Mouse (Mus musculus): ENCODE results near the gene Bcar1. TPM values are rescaled to one million over a fixed set of nuclear protein-coding genes. Genes with fewer than 3 reads are reported as not detected.
A peak's percentile ranks its signal among the peaks of the same experiment; 100 is the strongest.

Gene Bcar1
- 49.9 and 50.0 TPM in 2 replicates for polyA plus RNA-seq (2015; fragmentation: Nextera tagmentation; extraction: Ambion mirVana)

- no peaks in the 10 kb centered on the region for H3K27me3 ChIP-seq
Measured at GRCm38 (mm10) chr8:111743792-111744696, at the start of gene Bcar1. Gene Bcar1, minus strand, starts transcription at chr8:111743809.

DNA sequence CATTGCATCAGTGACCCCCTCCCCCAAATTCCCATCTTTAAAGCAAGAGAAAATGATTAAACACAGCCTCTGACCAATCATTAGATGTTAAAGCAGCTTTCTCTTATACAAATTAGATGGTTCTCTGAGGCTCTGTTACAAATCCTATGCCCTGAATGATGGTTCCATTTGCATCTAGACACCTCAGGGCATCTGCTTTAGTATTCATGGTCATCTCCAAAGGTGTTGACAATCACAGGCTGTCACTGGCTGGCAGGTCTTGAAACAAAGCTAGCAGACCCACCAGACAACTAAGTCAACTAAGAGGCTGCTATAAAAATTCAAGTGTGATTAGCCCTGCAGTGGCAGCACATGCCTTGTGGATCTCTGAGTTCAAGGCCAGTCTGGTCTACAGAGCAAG, 46.0 kb upstream of the Bcar1 start:
- Histone ChIP-seq H3K4me1 (peaks cover 42% of the 10 kb centered on the region), H3K9ac (no peak overlapping the region), H3K27me3 (no peaks in the 10 kb centered on the region), H3K4me3 (no peak overlapping the region), H3K4me2 (no peak overlapping the region), H3K36me3 (ENCODE audit: poor library complexity, severe bottlenecking) (peaks cover 7% of the 10 kb centered on the region; the same call in 1 of the 2 replicates), H3K9me3 (replicated peaks) (no peaks in the 10 kb centered on the region), H3K27ac (peak overlapping the region; percentile 40)
- ATAC-seq, result no peak

More at GRCm38 (mm10) chr8:111743792-111744696, at the start of gene Bcar1:
- peaks cover 64% of the 10 kb centered on the region for H3K4me1 ChIP-seq
- H3K4me3 ChIP-seq, result peak within 1 kb of the TSS; percentile 74
- no peaks in the 10 kb centered on the region for H3K36me3 ChIP-seq (ENCODE audit: poor library complexity, severe bottlenecking)
- no peaks in the 10 kb centered on the region for H3K9me3 ChIP-seq (replicated peaks)
- 12% methylated on average over 26 of the region's 40 CpGs for WGBS
- peak within 1 kb of the TSS; percentile 75 for H3K4me2 ChIP-seq
- H3K9ac ChIP-seq, result peak within 1 kb of the TSS; percentile 98
- H3K27ac ChIP-seq, result peak within 1 kb of the TSS; percentile 84
- peak; percentile 57 for ATAC-seq

GRCm38 (mm10) chr8:111789200-111789599, 45.6 kb upstream of the Bcar1 start:
- H3K4me1 ChIP-seq, result peaks cover 42% of the 10 kb centered on the region
- no peaks in the 10 kb centered on the region for H3K9me3 ChIP-seq (replicated peaks)
- H3K27me3 ChIP-seq, result no peaks in the 10 kb centered on the region
- H3K4me3 ChIP-seq, result no peak overlapping the region
- no peak overlapping the region for H3K9ac ChIP-seq
- WGBS, result 15% methylated on average over 4 of the region's 4 CpGs
- ATAC-seq, result no peak
- peaks cover 5% of the 10 kb centered on the region; the same call in 1 of the 2 replicates for H3K36me3 ChIP-seq (ENCODE audit: poor library complexity, severe bottlenecking)
- H3K4me2 ChIP-seq, result no peak overlapping the region
- H3K27ac ChIP-seq, result peak overlapping the region; percentile 31

DNA sequence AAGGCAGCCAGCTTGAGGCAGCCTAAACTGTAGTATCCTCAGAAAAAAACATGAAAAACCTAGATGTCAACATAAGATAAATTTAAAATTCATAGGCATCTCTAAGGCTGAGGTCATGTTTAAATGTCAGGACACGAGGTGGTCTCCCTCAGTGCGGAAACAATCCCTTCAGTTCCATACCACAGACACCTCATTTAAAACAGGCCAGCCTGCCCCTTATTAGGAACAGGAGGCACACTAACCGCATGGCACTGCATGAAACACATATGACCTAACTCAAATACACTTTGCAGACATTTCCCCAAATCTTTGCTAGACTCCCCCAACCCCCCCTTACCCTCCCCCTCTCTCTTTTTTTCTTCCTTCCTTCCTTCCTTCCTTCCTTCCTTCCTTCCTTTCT, 44.9 kb upstream of the Bcar1 start:
- Histone ChIP-seq H3K9me3 (replicated peaks) (no peaks in the 10 kb centered on the region), H3K4me2 (no peak overlapping the region), H3K36me3 (ENCODE audit: poor library complexity, severe bottlenecking) (peaks cover 2% of the 10 kb centered on the region; the same call in 1 of the 2 replicates), H3K4me1 (peaks cover 40% of the 10 kb centered on the region), H3K27ac (no peak overlapping the region; the same call in 1 of the 2 replicates), H3K27me3 (no peaks in the 10 kb centered on the region), H3K9ac (no peak overlapping the region), H3K4me3 (no peak overlapping the region)
- ATAC-seq, result no peak
- WGBS, result 53% methylated on average over 3 of the region's 3 CpGs

DNA sequence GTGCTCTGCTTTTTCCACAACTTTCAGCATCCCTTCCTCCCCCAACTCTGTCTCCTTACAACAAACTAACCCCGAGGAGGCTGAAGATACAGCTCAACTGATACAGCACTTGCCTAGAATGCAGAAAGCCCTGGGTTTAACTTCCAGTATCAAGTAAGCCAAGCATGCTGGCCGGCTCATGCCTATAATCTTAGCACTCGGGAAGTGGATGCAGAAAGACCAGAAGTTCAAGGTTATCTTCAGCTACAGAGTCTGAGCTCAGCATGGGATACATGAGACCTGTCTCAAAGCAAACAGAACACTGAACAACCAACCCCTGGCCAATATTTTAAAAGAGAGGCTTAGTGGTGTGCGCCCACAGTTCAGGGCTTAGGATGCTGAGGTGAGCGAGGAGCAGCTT, 44.5 kb upstream of the Bcar1 start:
- no peak for ATAC-seq
- WGBS, result 66% methylated on average over 5 of the region's 5 CpGs
- Histone ChIP-seq H3K27me3 (no peaks in the 10 kb centered on the region), H3K27ac (peak overlapping the region; percentile 37), H3K9ac (no peak overlapping the region), H3K9me3 (replicated peaks) (no peaks in the 10 kb centered on the region), H3K4me1 (peaks cover 40% of the 10 kb centered on the region), H3K36me3 (ENCODE audit: poor library complexity, severe bottlenecking) (peaks cover 2% of the 10 kb centered on the region; the same call in 1 of the 2 replicates), H3K4me2 (0 out of 2 replicates have a peak overlapping the region, but pooled peaks have one; percentile 29), H3K4me3 (no peak overlapping the region)

DNA sequence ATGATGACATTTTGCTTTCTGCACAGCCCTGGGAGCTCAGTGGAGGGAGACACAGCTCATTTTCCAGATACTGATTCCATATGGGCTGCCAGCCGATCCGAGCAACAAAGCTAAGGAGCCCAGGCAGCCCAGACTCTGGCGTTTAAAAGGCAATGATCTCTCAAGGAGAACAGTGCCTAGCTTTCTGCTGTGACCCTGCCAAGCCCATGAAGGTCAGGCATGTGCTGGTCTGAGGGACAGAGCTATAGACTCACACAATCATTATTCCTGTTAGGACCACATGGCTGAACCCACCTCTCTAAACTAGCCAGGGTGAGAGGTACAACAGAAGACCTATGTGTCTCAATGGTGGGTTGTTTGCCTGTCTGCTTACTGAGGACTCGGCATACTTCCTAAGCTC, 44.1 kb upstream of the Bcar1 start:
- Histone ChIP-seq H3K36me3 (ENCODE audit: poor library complexity, severe bottlenecking) (peaks cover 2% of the 10 kb centered on the region; the same call in 1 of the 2 replicates), H3K27ac (peak overlapping the region; percentile 37), H3K27me3 (no peaks in the 10 kb centered on the region), H3K9me3 (replicated peaks) (no peaks in the 10 kb centered on the region), H3K4me1 (peaks cover 41% of the 10 kb centered on the region), H3K4me2 (peak overlapping the region; percentile 29), H3K9ac (peak overlapping the region; percentile 27; the same call in 1 of the 2 replicates), H3K4me3 (no peak overlapping the region)
- WGBS, result 18% methylated on average over 4 of the region's 4 CpGs
- peak; percentile 51 for ATAC-seq

GRCm38 (mm10) chr8:111786701-111787588, 43.3 kb upstream of the Bcar1 start:
- Histone ChIP-seq H3K27ac (peak overlapping the region; percentile 37), H3K9me3 (replicated peaks) (no peaks in the 10 kb centered on the region), H3K36me3 (ENCODE audit: poor library complexity, severe bottlenecking) (peaks cover 2% of the 10 kb centered on the region; the same call in 1 of the 2 replicates), H3K9ac (peak overlapping the region; percentile 27; the same call in 1 of the 2 replicates), H3K4me1 (peaks cover 43% of the 10 kb centered on the region), H3K27me3 (no peaks in the 10 kb centered on the region), H3K4me3 (no peak overlapping the region), H3K4me2 (peak overlapping the region; percentile 29)
- 26% methylated on average over 13 of the region's 13 CpGs for WGBS
- peak; percentile 30; the same call in 1 of the 2 replicates for ATAC-seq

GRCm38 (mm10) chr8:111786116-111786515, 42.5 kb upstream of the Bcar1 start:
- Histone ChIP-seq H3K27ac (no peak overlapping the region), H3K9ac (no peak overlapping the region), H3K27me3 (no peaks in the 10 kb centered on the region), H3K4me2 (no peak overlapping the region), H3K9me3 (replicated peaks) (no peaks in the 10 kb centered on the region), H3K36me3 (ENCODE audit: poor library complexity, severe bottlenecking) (peaks cover under 1% of the 10 kb centered on the region; the same call in 1 of the 2 replicates), H3K4me1 (peaks cover 43% of the 10 kb centered on the region), H3K4me3 (no peak overlapping the region)
- no peak for ATAC-seq
- 91% methylated on average over 2 of the region's 2 CpGs for WGBS

- Histone ChIP-seq H3K4me2 (no peak overlapping the region), H3K9ac (no peak overlapping the region), H3K36me3 (ENCODE audit: poor library complexity, severe bottlenecking) (no peaks in the 10 kb centered on the region), H3K27ac (peak overlapping the region; percentile 4; the same call in 1 of the 2 replicates), H3K4me3 (no peak overlapping the region), H3K27me3 (no peaks in the 10 kb centered on the region), H3K4me1 (peaks cover 43% of the 10 kb centered on the region), H3K9me3 (replicated peaks) (no peaks in the 10 kb centered on the region)
- 60% methylated on average over 9 of the region's 9 CpGs for WGBS
- ATAC-seq, result no peak
Measured at GRCm38 (mm10) chr8:111782671-111783394, 39.2 kb upstream of the Bcar1 start.

GRCm38 (mm10) chr8:111782161-111782560, 38.6 kb upstream of the Bcar1 start:
- 81% methylated on average over 2 of the region's 2 CpGs for WGBS
- Histone ChIP-seq H3K27me3 (no peaks in the 10 kb centered on the region), H3K36me3 (ENCODE audit: poor library complexity, severe bottlenecking) (no peaks in the 10 kb centered on the region), H3K4me2 (no peak overlapping the region), H3K9me3 (replicated peaks) (no peaks in the 10 kb centered on the region), H3K27ac (no peak overlapping the region), H3K4me3 (no peak overlapping the region), H3K4me1 (peaks cover 38% of the 10 kb centered on the region), H3K9ac (no peak overlapping the region)
- no peak for ATAC-seq

GRCm38 (mm10) chr8:111780697-111781424, 37.3 kb upstream of the Bcar1 start:
- H3K4me3 ChIP-seq, result no peak overlapping the region
- peaks cover 30% of the 10 kb centered on the region for H3K4me1 ChIP-seq
- H3K4me2 ChIP-seq, result no peak overlapping the region
- ATAC-seq, result no peak
- H3K9ac ChIP-seq, result no peak overlapping the region
- 86% methylated on average over 10 of the region's 10 CpGs for WGBS
- no peak overlapping the region for H3K27ac ChIP-seq
- H3K9me3 ChIP-seq (replicated peaks), result no peaks in the 10 kb centered on the region
- no peaks in the 10 kb centered on the region for H3K27me3 ChIP-seq
- H3K36me3 ChIP-seq (ENCODE audit: poor library complexity, severe bottlenecking), result no peaks in the 10 kb centered on the region; the same call in 1 of the 2 replicates

All from forebrain, embryonic 13.5 days (tissue).